Mouse (Mus musculus) cerebellum, adult 2 months (tissue): ENCODE results near the gene Tnrc6b. TPM values are rescaled to one million over a fixed set of nuclear protein-coding genes. Genes with fewer than 3 reads are reported as not detected.
A peak's percentile ranks its signal among the peaks of the same experiment; 100 is the strongest.

Experiments used
- DNase-seq, 2 experiments: peaks; one replicate each; pipeline ENCODE4 v3.0.0; 2021
- H3K27ac ChIP-seq: fragments of 200-500 bp; 2 replicates; pipeline ENCODE4 v1.5.1; 2012; ENCODE audit warnings: low read length, control low read depth, inconsistent platforms; ENCODE audit not compliant: insufficient read depth
- H3K27me3 ChIP-seq: fragments of 200-500 bp; 2 replicates; pipeline ENCODE4 v1.6.1; 2012; ENCODE audit warnings: inconsistent platforms, mild to moderate bottlenecking, low read length, moderate library complexity; ENCODE audit not compliant: control insufficient read depth, insufficient read depth
- H3K4me1 ChIP-seq: fragments of 200-500 bp; 2 replicates; pipeline ENCODE4 v1.6.1; 2011; ENCODE audit warnings: low read length; ENCODE audit not compliant: control insufficient read depth, insufficient read depth
- H3K4me3 ChIP-seq: fragments of 200-500 bp; replicated peaks from 2 replicates; pipeline ENCODE3; 2011; ENCODE audit warnings: mild to moderate bottlenecking, low read depth, low read length, control low read depth; ENCODE audit not compliant: insufficient read depth
- CTCF ChIP-seq: fragments of 200-500 bp; IDR thresholded peaks from 2 replicates; pipeline ENCODE4 v1.5.1; 2011; ENCODE audit warnings: low read depth, mild to moderate bottlenecking, control low read depth, low read length, moderate library complexity, borderline replicate concordance; ENCODE audit not compliant: insufficient read depth
- POLR2A ChIP-seq: fragments of 200-500 bp; IDR thresholded peaks from 2 replicates; pipeline ENCODE4 v1.6.1; 2011; ENCODE audit warnings: low read length, control low read depth, borderline replicate concordance; ENCODE audit not compliant: insufficient read depth
- WGBS: fragments of 180-500 bp; shearing (Covaris S2); methylation state at CpG from one replicate; pipeline ENCODE4 v1.1.7; 2018; 5-methylcytosine and 5-hydroxymethylcytosine counted together
- polyA plus RNA-seq: library from polyadenylated mRNA; depleted of rRNA; stranded (reverse); fragments of >200 nt; gene quantifications from 2 replicates; pipeline ENCODE4 v1.2.3, GENCODE M21; 2012

The Tnrc6b gene
- polyA plus RNA-seq, 1 experiment = 32.5 TPM

- Histone ChIP-seq H3K4me1 (no peaks in the 10 kb centered on the region), H3K27ac (no peak overlapping the region), H3K27me3 (no peaks in the 10 kb centered on the region), H3K4me3 (no peak overlapping the region)
- WGBS = 71% methylated on average over 7 of the region's 7 CpGs
- no peak for DNase-seq
- TF ChIP-seq POLR2A (no peak), CTCF (no peak)
Observed at GRCm38 (mm10) chr15:80950055-80950454, 238.9 kb downstream of the Tnrc6b start.

- Histone ChIP-seq H3K27me3 (no peaks in the 10 kb centered on the region), H3K27ac (no peak overlapping the region), H3K4me1 (no peaks in the 10 kb centered on the region), H3K4me3 (no peak overlapping the region)
- no peak for DNase-seq
- 91% methylated on average over 9 of the region's 9 CpGs for WGBS
- no peak for TF ChIP-seq CTCF
- no peak for TF ChIP-seq POLR2A
Observed at GRCm38 (mm10) chr15:80953971-80954370, 242.9 kb downstream of the Tnrc6b start.

- 78% methylated on average over 3 of the region's 3 CpGs for WGBS
- H3K27ac ChIP-seq = no peak overlapping the region
- no peaks in the 10 kb centered on the region for H3K27me3 ChIP-seq
- no peak for TF ChIP-seq CTCF
- TF ChIP-seq POLR2A = no peak
- H3K4me3 ChIP-seq = no peak overlapping the region
- DNase-seq = no peak
- no peaks in the 10 kb centered on the region for H3K4me1 ChIP-seq
Observed at GRCm38 (mm10) chr15:80954861-80955260, 243.7 kb downstream of the Tnrc6b start.

- WGBS = 94% methylated on average over 12 of the region's 12 CpGs
- Histone ChIP-seq H3K27me3 (no peaks in the 10 kb centered on the region), H3K4me1 (no peaks in the 10 kb centered on the region), H3K4me3 (no peak overlapping the region), H3K27ac (no peak overlapping the region)
- DNase-seq = no peak
- TF ChIP-seq POLR2A (no peak), CTCF (no peak)
Observed at GRCm38 (mm10) chr15:80955836-80956438, 244.8 kb downstream of the Tnrc6b start.

- TF ChIP-seq POLR2A (no peak), CTCF (no peak)
- 92% methylated on average over 1 of the region's 1 CpGs for WGBS
Observed at GRCm38 (mm10) chr15:80969371-80969770, 258.3 kb downstream of the Tnrc6b start.

GRCm38 (mm10) chr15:80974311-80974710 lies 263.2 kb downstream of the Tnrc6b start:
- no peak overlapping the region for H3K4me3 ChIP-seq
- no peak for TF ChIP-seq CTCF
- no peak for TF ChIP-seq POLR2A
- 56% methylated on average over 5 of the region's 5 CpGs for WGBS

More at GRCm38 (mm10) chr15:80969371-80969770, 258.3 kb downstream of the Tnrc6b start:
- no peak for DNase-seq
- Histone ChIP-seq H3K27me3 (no peaks in the 10 kb centered on the region), H3K27ac (no peak overlapping the region), H3K4me1 (no peaks in the 10 kb centered on the region), H3K4me3 (no peak overlapping the region)

GRCm38 (mm10) chr15:80975666-80976065 lies 264.6 kb downstream of the Tnrc6b start:
- Histone ChIP-seq H3K27me3 (no peaks in the 10 kb centered on the region), H3K4me3 (no peak overlapping the region), H3K27ac (no peak overlapping the region), H3K4me1 (peaks cover 3% of the 10 kb centered on the region; the same call in 1 of the 2 replicates)
- no peak for DNase-seq
- TF ChIP-seq POLR2A = no peak
- no peak for TF ChIP-seq CTCF
- 86% methylated on average over 3 of the region's 3 CpGs for WGBS

More at GRCm38 (mm10) chr15:80974311-80974710, 263.2 kb downstream of the Tnrc6b start:
- DNase-seq = no peak
- no peak overlapping the region for H3K27ac ChIP-seq
- no peaks in the 10 kb centered on the region for H3K27me3 ChIP-seq
- peaks cover under 1% of the 10 kb centered on the region; the same call in 1 of the 2 replicates for H3K4me1 ChIP-seq

- 1% methylated on average over 67 of the region's 67 CpGs for WGBS
- H3K27ac ChIP-seq = peak within 1 kb of the TSS; percentile 57; the same call in 1 of the 2 replicates
- DNase-seq = peak; percentile 92
- TF ChIP-seq POLR2A (peak; percentile 88), CTCF (no peak)
- H3K27me3 ChIP-seq = no peaks in the 10 kb centered on the region
- peak within 1 kb of the TSS; percentile 60 for H3K4me3 ChIP-seq
- peaks cover 3% of the 10 kb centered on the region; the same call in 1 of the 2 replicates for H3K4me1 ChIP-seq
Observed at GRCm38 (mm10) chr15:80977620-80978334, 266.7 kb downstream of the Tnrc6b start, which contains the start of gene Sgsm3. Sgsm3 (plus strand) TSS chr15:80977765.
